Mouse (Mus musculus) heart, embryonic 13.5 days (tissue): ENCODE results near the gene Cul4a. TPM values are rescaled to one million over a fixed set of nuclear protein-coding genes. Genes with fewer than 3 reads are reported as not detected.
A peak's percentile ranks its signal among the peaks of the same experiment; 100 is the strongest.

Experiments
- ATAC-seq: fragments of 200-750 bp; cut with Nextera tagmentation; 2 replicates; pipeline ENCODE4 v1.8.0; 2017; ENCODE audit warnings: moderate TSS enrichment; ENCODE audit not compliant: insufficient number of reproducible peaks, low FRiP score, low TSS enrichment; ENCODE audit errors: extremely low read depth
- H3K27ac ChIP-seq: fragments of 300-500 bp; sonication (generic); replicated peaks from 2 replicates; pipeline ENCODE4 v1.5.1; 2015; ENCODE audit warnings: moderate library complexity, mild to moderate bottlenecking, inconsistent platforms
- H3K27me3 ChIP-seq: fragments of 300-500 bp; sonication (generic); replicated peaks from 2 replicates; pipeline ENCODE4 v1.6.1; 2015; ENCODE audit warnings: mild to moderate bottlenecking, inconsistent platforms
- H3K36me3 ChIP-seq: fragments of 300-500 bp; sonication (generic); 2 replicates; pipeline ENCODE4 v1.6.1; 2015; ENCODE audit warnings: mild to moderate bottlenecking, inconsistent platforms
- H3K4me1 ChIP-seq: fragments of 300-500 bp; sonication (generic); 2 replicates; pipeline ENCODE4 v1.6.1; 2015; ENCODE audit warnings: inconsistent platforms
- H3K4me2 ChIP-seq: fragments of 300-500 bp; sonication (generic); 2 replicates; pipeline ENCODE4 v1.6.1; 2015; ENCODE audit warnings: inconsistent platforms, mild to moderate bottlenecking, moderate library complexity
- H3K4me3 ChIP-seq: fragments of 300-500 bp; sonication (generic); 2 replicates; pipeline ENCODE4 v1.5.1; 2015; ENCODE audit warnings: moderate library complexity, mild to moderate bottlenecking, inconsistent platforms
- H3K9ac ChIP-seq: fragments of 300-500 bp; sonication (generic); 2 replicates; pipeline ENCODE4 v1.6.1; 2015; ENCODE audit warnings: inconsistent platforms, mild to moderate bottlenecking, moderate library complexity
- H3K9me3 ChIP-seq: fragments of 300-500 bp; sonication (generic); 2 replicates; pipeline ENCODE4 v1.6.1; 2016; ENCODE audit warnings: inconsistent platforms
- WGBS: fragments of 180-500 bp; shearing (Covaris S2); methylation state at CpG from one replicate; pipeline ENCODE4 v1.1.7; 2015; ENCODE audit warnings: mixed read lengths; 5-methylcytosine and 5-hydroxymethylcytosine counted together
- polyA plus RNA-seq: library from polyadenylated mRNA; unstranded; fragments of >200 nt; fragmentation: Nextera tagmentation; extraction: Ambion mirVana; gene quantifications from 2 replicates; pipeline ENCODE4 v1.2.1, GENCODE M21; 2015

The Cul4a gene
- polyA plus RNA-seq, 1 experiment from 2014 or later = 99.5 TPM

GRCm38 (mm10) chr8:13160691-13161090 is 55.3 kb downstream of the Cul4a start:
- ATAC-seq = no peak
- Histone ChIP-seq H3K9me3 (no peaks in the 10 kb centered on the region), H3K4me1 (peaks cover 47% of the 10 kb centered on the region), H3K27me3 (no peaks in the 10 kb centered on the region), H3K4me2 (peak overlapping the region; percentile 88), H3K27ac (0 out of 2 replicates have a peak overlapping the region, but pooled peaks have one; percentile 88), H3K4me3 (peak overlapping the region; percentile 100), H3K36me3 (no peaks in the 10 kb centered on the region; the same call in 1 of the 2 replicates), H3K9ac (peak overlapping the region; percentile 99)
- WGBS = 85% methylated on average over 3 of the region's 3 CpGs

- H3K27me3 ChIP-seq = no peaks in the 10 kb centered on the region
- H3K9ac ChIP-seq = peak overlapping the region; percentile 44
- WGBS = 73% methylated on average over 6 of the region's 6 CpGs
- peak overlapping the region; percentile 88 for H3K4me2 ChIP-seq
- peaks cover 13% of the 10 kb centered on the region for H3K36me3 ChIP-seq
- no peak for ATAC-seq
- no peak overlapping the region for H3K27ac ChIP-seq
- H3K4me1 ChIP-seq = peaks cover 47% of the 10 kb centered on the region
- no peaks in the 10 kb centered on the region for H3K9me3 ChIP-seq
- peak overlapping the region; percentile 29 for H3K4me3 ChIP-seq
Observed at GRCm38 (mm10) chr8:13162098-13162497, 56.7 kb downstream of the Cul4a start.

- Histone ChIP-seq H3K4me3 (0 out of 2 replicates have a peak overlapping the region, but pooled peaks have one; percentile 1), H3K9me3 (no peaks in the 10 kb centered on the region), H3K36me3 (peaks cover 27% of the 10 kb centered on the region), H3K27me3 (no peaks in the 10 kb centered on the region), H3K4me2 (peak overlapping the region; percentile 22; the same call in 1 of the 2 replicates), H3K27ac (no peak overlapping the region), H3K4me1 (peaks cover 48% of the 10 kb centered on the region), H3K9ac (no peak overlapping the region)
- no peak for ATAC-seq
- 39% methylated on average over 1 of the region's 1 CpGs for WGBS
Observed at GRCm38 (mm10) chr8:13163563-13163962, 58.1 kb downstream of the Cul4a start.

- Histone ChIP-seq H3K36me3 (peaks cover 35% of the 10 kb centered on the region), H3K9ac (no peak overlapping the region), H3K27ac (no peak overlapping the region), H3K4me2 (peak overlapping the region; percentile 9; the same call in 1 of the 2 replicates), H3K27me3 (no peaks in the 10 kb centered on the region), H3K4me3 (no peak overlapping the region), H3K9me3 (no peaks in the 10 kb centered on the region), H3K4me1 (peaks cover 55% of the 10 kb centered on the region)
- ATAC-seq = no peak
- WGBS = 82% methylated on average over 5 of the region's 5 CpGs
Observed at GRCm38 (mm10) chr8:13164361-13164760, 58.9 kb downstream of the Cul4a start.

GRCm38 (mm10) chr8:13170510-13170909 is 65.1 kb downstream of the Cul4a start:
- Histone ChIP-seq H3K36me3 (peaks cover 92% of the 10 kb centered on the region), H3K4me3 (no peak overlapping the region), H3K9ac (no peak overlapping the region; the same call in 1 of the 2 replicates), H3K27ac (peak overlapping the region; percentile 79), H3K4me1 (peaks cover 32% of the 10 kb centered on the region), H3K27me3 (no peaks in the 10 kb centered on the region), H3K4me2 (peak overlapping the region; percentile 12), H3K9me3 (no peaks in the 10 kb centered on the region)
- ATAC-seq = no peak; the same call in 1 of the 2 replicates
- 25% methylated on average over 1 of the region's 1 CpGs for WGBS

- no peak overlapping the region for H3K4me2 ChIP-seq
- no peak overlapping the region for H3K27ac ChIP-seq
- no peak overlapping the region for H3K9ac ChIP-seq
- no peak overlapping the region for H3K4me3 ChIP-seq
- ATAC-seq = no peak
- WGBS = 90% methylated on average over 4 of the region's 4 CpGs
- H3K9me3 ChIP-seq = no peaks in the 10 kb centered on the region
- H3K4me1 ChIP-seq = peaks cover 24% of the 10 kb centered on the region
- peaks cover 94% of the 10 kb centered on the region for H3K36me3 ChIP-seq
- no peaks in the 10 kb centered on the region for H3K27me3 ChIP-seq
Observed at GRCm38 (mm10) chr8:13174305-13174704, 68.9 kb downstream of the Cul4a start.

GRCm38 (mm10) chr8:13174811-13175210 is 69.4 kb downstream of the Cul4a start:
- Histone ChIP-seq H3K4me1 (peaks cover 24% of the 10 kb centered on the region), H3K4me3 (no peak overlapping the region), H3K9me3 (no peaks in the 10 kb centered on the region), H3K4me2 (no peak overlapping the region), H3K27me3 (no peaks in the 10 kb centered on the region), H3K27ac (no peak overlapping the region), H3K36me3 (peaks cover 89% of the 10 kb centered on the region), H3K9ac (no peak overlapping the region)
- WGBS = 89% methylated on average over 4 of the region's 4 CpGs
- ATAC-seq = no peak

- Histone ChIP-seq H3K9me3 (no peaks in the 10 kb centered on the region), H3K27ac (no peak overlapping the region), H3K4me2 (no peak overlapping the region), H3K4me3 (no peak overlapping the region), H3K4me1 (peaks cover 25% of the 10 kb centered on the region), H3K27me3 (no peaks in the 10 kb centered on the region), H3K9ac (no peak overlapping the region), H3K36me3 (peaks cover 84% of the 10 kb centered on the region)
- ATAC-seq = no peak
- WGBS = 72% methylated on average over 1 of the region's 1 CpGs
Observed at GRCm38 (mm10) chr8:13175650-13176049, 70.2 kb downstream of the Cul4a start.

GRCm38 (mm10) chr8:13177173-13177852 is 71.9 kb downstream of the Cul4a start:
- no peak for ATAC-seq
- WGBS = 86% methylated on average over 7 of the region's 7 CpGs
- H3K4me2 ChIP-seq = no peak overlapping the region
- H3K4me3 ChIP-seq = no peak overlapping the region
- no peaks in the 10 kb centered on the region for H3K9me3 ChIP-seq
- peaks cover 68% of the 10 kb centered on the region for H3K36me3 ChIP-seq
- H3K9ac ChIP-seq = no peak overlapping the region
- peaks cover 34% of the 10 kb centered on the region for H3K4me1 ChIP-seq
- no peaks in the 10 kb centered on the region for H3K27me3 ChIP-seq
- no peak overlapping the region for H3K27ac ChIP-seq

- no peak overlapping the region for H3K27ac ChIP-seq
Observed at GRCm38 (mm10) chr8:13178137-13178536, 72.7 kb downstream of the Cul4a start.

GRCm38 (mm10) chr8:13179482-13179881 is 74.1 kb downstream of the Cul4a start:
- Histone ChIP-seq H3K4me2 (no peak overlapping the region), H3K27ac (peak overlapping the region; percentile 29), H3K9ac (peak overlapping the region; percentile 29; the same call in 1 of the 2 replicates), H3K27me3 (no peaks in the 10 kb centered on the region), H3K36me3 (peaks cover 50% of the 10 kb centered on the region), H3K4me3 (no peak overlapping the region), H3K9me3 (no peaks in the 10 kb centered on the region), H3K4me1 (peaks cover 36% of the 10 kb centered on the region)
- whole genome bisulfite sequencing = 59% methylated on average over 6 of the region's 6 CpGs
- ATAC-seq = no peak

More at GRCm38 (mm10) chr8:13178137-13178536, 72.7 kb downstream of the Cul4a start:
- H3K9me3 ChIP-seq = no peaks in the 10 kb centered on the region
- no peaks in the 10 kb centered on the region for H3K27me3 ChIP-seq
- no peak for ATAC-seq
- peaks cover 36% of the 10 kb centered on the region for H3K4me1 ChIP-seq
- H3K36me3 ChIP-seq = peaks cover 64% of the 10 kb centered on the region
- no peak overlapping the region for H3K9ac ChIP-seq
- WGBS = 86% methylated on average over 5 of the region's 5 CpGs
- no peak overlapping the region for H3K4me3 ChIP-seq
- no peak overlapping the region for H3K4me2 ChIP-seq

GRCm38 (mm10) chr8:13179948-13180347 is 74.5 kb downstream of the Cul4a start:
- H3K27ac ChIP-seq = peak overlapping the region; percentile 29
- no peak overlapping the region for H3K4me2 ChIP-seq
- H3K36me3 ChIP-seq = peaks cover 48% of the 10 kb centered on the region
- H3K27me3 ChIP-seq = no peaks in the 10 kb centered on the region
- H3K9me3 ChIP-seq = no peaks in the 10 kb centered on the region
- H3K4me1 ChIP-seq = peaks cover 36% of the 10 kb centered on the region
- peak overlapping the region; percentile 29; the same call in 1 of the 2 replicates for H3K9ac ChIP-seq
- H3K4me3 ChIP-seq = no peak overlapping the region
- ATAC-seq = no peak
- WGBS = 64% methylated on average over 7 of the region's 7 CpGs
